Mouse (Mus musculus) megakaryocyte-erythroid progenitor cell, adult 5-6 weeks (primary cell): ENCODE data around the gene Klf2. TPM values are rescaled to one million over a fixed set of nuclear protein-coding genes. Genes with fewer than 3 reads are reported as not detected.

Experiments used
- ATAC-seq: replicated peaks from 2 replicates; pipeline ENCODE4 v1.8.0; 2016; ENCODE audit warnings: mild to moderate bottlenecking, inconsistent platforms; ENCODE audit not compliant: severe bottlenecking, poor library complexity, low FRiP score, low TSS enrichment
- total RNA-seq, 2 experiments: library from RNA; stranded (forward) in 1 of 2; stranded (reverse) in 1 of 2; fragments of 200-1000, 215-1000 nt in 1 of 2; fragments of >200 nt in 1 of 2; fragmentation: Nextera tagmentation in 1 of 2; gene quantifications; 2 replicates each; pipeline ENCODE4 v1.2.3; 2014 to 2017

Klf2 gene
- total RNA-seq, 2 experiments from 2014 or later, result 4.0 to 5.1 TPM

- no peak for ATAC-seq
These were observed 5.9 kb downstream of the Klf2 start for GRCm38 (mm10) chr8:72324708-72325107.

GRCm38 (mm10) chr8:72329116-72329515 lies 10.3 kb downstream of the Klf2 start:
- ATAC-seq, result no peak

- no peak for ATAC-seq
These were observed 12.1 kb downstream of the Klf2 start for GRCm38 (mm10) chr8:72330806-72331516.

GRCm38 (mm10) chr8:72331631-72332030 lies 12.8 kb downstream of the Klf2 start:
- ATAC-seq, result no peak

GRCm38 (mm10) chr8:72333429-72334143 lies 14.8 kb downstream of the Klf2 start:
- ATAC-seq, result no peak

- ATAC-seq, result no peak
These were observed 15.4 kb downstream of the Klf2 start for GRCm38 (mm10) chr8:72334144-72334641.

GRCm38 (mm10) chr8:72336273-72336672 lies 17.4 kb downstream of the Klf2 start:
- ATAC-seq, result no peak

GRCm38 (mm10) chr8:72337034-72337433 lies 18.2 kb downstream of the Klf2 start:
- no peak for ATAC-seq

- ATAC-seq, result no peak
These were observed 23.9 kb downstream of the Klf2 start for GRCm38 (mm10) chr8:72342556-72343300.

GRCm38 (mm10) chr8:72343725-72344124 lies 24.9 kb downstream of the Klf2 start:
- no peak for ATAC-seq

- ATAC-seq, result peak; percentile 32
These were observed 28.7 kb downstream of the Klf2 start for GRCm38 (mm10) chr8:72347553-72347952.

GRCm38 (mm10) chr8:72348114-72348513 lies 29.3 kb downstream of the Klf2 start:
- no peak for ATAC-seq

- no peak for ATAC-seq
These were observed 30.1 kb downstream of the Klf2 start for GRCm38 (mm10) chr8:72348956-72349355.

- ATAC-seq, result no peak
These were observed 31.0 kb downstream of the Klf2 start for GRCm38 (mm10) chr8:72349838-72350237.

- ATAC-seq, result no peak
These were observed 31.9 kb downstream of the Klf2 start for GRCm38 (mm10) chr8:72350727-72351126.

- ATAC-seq, result no peak
These were observed 32.7 kb downstream of the Klf2 start for GRCm38 (mm10) chr8:72351405-72352005.

- ATAC-seq, result no peak
These were observed 34.3 kb downstream of the Klf2 start for GRCm38 (mm10) chr8:72352951-72353699.

- no peak for ATAC-seq
These were observed 34.8 kb downstream of the Klf2 start for GRCm38 (mm10) chr8:72353700-72354045.

GRCm38 (mm10) chr8:72354272-72354671 lies 35.4 kb downstream of the Klf2 start:
- peak; percentile 73 for ATAC-seq
